8 mouse cellular contexts compared by ENCODE assay signal in the genomic region with DNA sequence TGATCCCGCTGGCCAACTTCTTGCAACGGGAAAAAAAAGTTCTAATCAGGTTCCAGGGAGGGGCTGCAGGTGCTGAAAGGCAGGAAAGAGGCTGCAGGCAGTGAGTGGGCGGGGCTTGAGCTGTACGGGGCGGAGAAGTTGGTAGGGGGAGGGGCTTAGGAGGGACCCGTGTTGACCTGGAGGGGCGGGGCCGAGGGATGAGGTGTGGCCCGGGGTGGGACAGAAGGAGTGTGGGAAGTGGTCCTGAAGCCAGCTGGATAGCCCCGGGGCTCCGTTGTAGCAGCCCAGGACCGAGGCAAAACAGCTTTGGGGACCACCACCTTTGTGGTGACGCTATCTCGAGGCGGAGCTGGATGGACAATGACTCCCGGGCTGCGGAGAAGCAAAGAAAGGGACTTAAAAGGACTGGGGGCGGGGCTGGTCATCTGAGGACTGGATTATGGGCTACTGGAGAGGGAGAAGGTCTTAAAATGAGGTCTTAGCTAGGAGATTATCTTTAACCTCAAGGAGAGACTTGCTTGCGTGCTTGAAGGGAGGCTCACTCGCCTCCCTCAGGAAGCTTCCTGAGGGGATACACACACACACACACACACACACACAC. TPM values are rescaled to one million over a fixed set of nuclear protein-coding genes. Genes with fewer than 3 reads are reported as not detected.
DNase-seq lines count a peak whose midpoint lies in the region; ATAC-seq lines count a peak whose summit lies in the region.

No protein-coding gene starts in this region.

- DNase-seq in B cell, adult 2 months = peak; percentile 54 to 56
- DNase-seq in ES-CJ7 (ENCODE audit: low read depth, low spot score) = peak; percentile 90
- no peak for DNase-seq in cerebellum, postnatal 36 days
- DNase-seq in layer of hippocampus, postnatal 25 days (ENCODE audit: extremely low spot score in 1 of 2, low spot score in 1 of 2) = no peak
- DNase-seq in right cerebral cortex, postnatal 4 days = no peak

- H3K9me3 ChIP-seq in forebrain, embryonic 16.5 days (ENCODE audit: control insufficient read depth, low read length) = no peaks in the 10 kb centered on the region
- H3K9me3 ChIP-seq in liver, embryonic 12.5 days (replicated peaks) = no peaks in the 10 kb centered on the region
- H3K9me3 ChIP-seq in neural tube, embryonic 13.5 days = no peaks in the 10 kb centered on the region

- peaks cover 9% of the 10 kb centered on the region for H3K27me3 ChIP-seq in forebrain, embryonic 16.5 days (replicated peaks; ENCODE audit: control insufficient read depth, insufficient read depth, low read length)
- peaks cover 75% of the 10 kb centered on the region for H3K27me3 ChIP-seq in liver, embryonic 12.5 days (replicated peaks)
- peaks cover 44% of the 10 kb centered on the region for H3K27me3 ChIP-seq in neural tube, embryonic 13.5 days

- H3K27ac ChIP-seq in forebrain, embryonic 16.5 days (ENCODE audit: low read length) = no peak overlapping the region
- no peak overlapping the region for H3K27ac ChIP-seq in liver, embryonic 12.5 days
- no peak overlapping the region for H3K27ac ChIP-seq in neural tube, embryonic 13.5 days (replicated peaks)

- peaks cover 4% of the 10 kb centered on the region; the same call in 1 of the 2 replicates for H3K4me1 ChIP-seq in forebrain, embryonic 16.5 days (replicated peaks; ENCODE audit: control insufficient read depth, insufficient read depth, low read length)
- H3K4me1 ChIP-seq in liver, embryonic 12.5 days = peaks cover 10% of the 10 kb centered on the region
- H3K4me1 ChIP-seq in neural tube, embryonic 13.5 days (replicated peaks) = peaks cover 12% of the 10 kb centered on the region; the same call in 1 of the 2 replicates

- peak overlapping the region; percentile 37 for H3K4me2 ChIP-seq in forebrain, embryonic 16.5 days (ENCODE audit: low read length)
- peak overlapping the region; percentile 65 for H3K4me2 ChIP-seq in liver, embryonic 12.5 days
- H3K4me2 ChIP-seq in neural tube, embryonic 13.5 days = peak overlapping the region; percentile 52

- WGBS in forebrain, embryonic 16.5 days = 1% methylated on average over 20 of the region's 20 CpGs
- WGBS in liver, embryonic 12.5 days (ENCODE audit: insufficient replicate concordance) = under 1% methylated on average over 20 of the region's 20 CpGs
- under 1% methylated on average over 18 of the region's 20 CpGs for WGBS in neural tube, embryonic 13.5 days

- H3K4me3 ChIP-seq in forebrain, embryonic 16.5 days (replicated peaks; ENCODE audit: low read length) = peak overlapping the region; percentile 12
- H3K4me3 ChIP-seq in liver, embryonic 12.5 days = peak overlapping the region; percentile 31
- peak overlapping the region; percentile 21 for H3K4me3 ChIP-seq in neural tube, embryonic 13.5 days

- no peak overlapping the region for H3K9ac ChIP-seq in forebrain, embryonic 16.5 days (replicated peaks; ENCODE audit: low read depth, low read length)
- no peak overlapping the region; the same call in 1 of the 2 replicates for H3K9ac ChIP-seq in liver, embryonic 12.5 days
- peak overlapping the region; percentile 42; the same call in 1 of the 2 replicates for H3K9ac ChIP-seq in neural tube, embryonic 13.5 days

- no peaks in the 10 kb centered on the region for H3K36me3 ChIP-seq in forebrain, embryonic 16.5 days (ENCODE audit: control insufficient read depth, insufficient read depth)
- H3K36me3 ChIP-seq in liver, embryonic 12.5 days = no peaks in the 10 kb centered on the region
- H3K36me3 ChIP-seq in neural tube, embryonic 13.5 days = no peaks in the 10 kb centered on the region

- no peak for ATAC-seq in forebrain, embryonic 16.5 days
- peak; percentile 63 for ATAC-seq in liver, embryonic 12.5 days
- no peak for ATAC-seq in neural tube, embryonic 13.5 days (ENCODE audit: low read depth)

RNA-seq across cellular contexts. Expression of a gene that starts 4.1 kb away (rescaled TPM):
- polyA plus RNA-seq in forebrain, embryonic 16.5 days (2015; fragmentation: Nextera tagmentation; extraction: Ambion mirVana) = not detected in 2 replicates
- not detected in 2 replicates for polyA plus RNA-seq in liver, embryonic 12.5 days (2016; fragmentation: Nextera tagmentation; extraction: Ambion mirVana)
- not detected in 2 replicates for polyA plus RNA-seq in neural tube, embryonic 13.5 days (2015; fragmentation: Nextera tagmentation; extraction: Ambion mirVana)
- not detected for total RNA-seq in layer of hippocampus, postnatal 25 days (2021)

RNA-seq across cellular contexts. Expression of a gene that starts 15.0 kb away (rescaled TPM):
- polyA plus RNA-seq in forebrain, embryonic 16.5 days (2015; fragmentation: Nextera tagmentation; extraction: Ambion mirVana) = 122 and 127 TPM in 2 replicates
- 44.2 and 44.3 TPM in 2 replicates for polyA plus RNA-seq in liver, embryonic 12.5 days (2016; fragmentation: Nextera tagmentation; extraction: Ambion mirVana)
- polyA plus RNA-seq in neural tube, embryonic 13.5 days (2015; fragmentation: Nextera tagmentation; extraction: Ambion mirVana) = 78.0 and 81.0 TPM in 2 replicates
- 10 to 100 TPM; 47.7 to 57.5 TPM for total RNA-seq in layer of hippocampus, postnatal 25 days (2021)

RNA-seq across cellular contexts. Expression of a gene that starts 23.3 kb away (rescaled TPM):
- 0.61 and 1.0 TPM in 2 replicates for polyA plus RNA-seq in forebrain, embryonic 16.5 days (2015; fragmentation: Nextera tagmentation; extraction: Ambion mirVana)
- polyA plus RNA-seq in liver, embryonic 12.5 days (2016; fragmentation: Nextera tagmentation; extraction: Ambion mirVana) = 0.87 and 0.96 TPM in 2 replicates
- polyA plus RNA-seq in neural tube, embryonic 13.5 days (2015; fragmentation: Nextera tagmentation; extraction: Ambion mirVana) = 0.89 and 1.1 TPM in 2 replicates
- 10 to 100 TPM; 10.4 to 12.4 TPM for total RNA-seq in layer of hippocampus, postnatal 25 days (2021)

RNA-seq across cellular contexts. Expression of a gene that starts 24.0 kb away (rescaled TPM):
- polyA plus RNA-seq in forebrain, embryonic 16.5 days (2015; fragmentation: Nextera tagmentation; extraction: Ambion mirVana) = not detected in 2 replicates
- polyA plus RNA-seq in liver, embryonic 12.5 days (2016; fragmentation: Nextera tagmentation; extraction: Ambion mirVana) = not detected in 2 replicates
- polyA plus RNA-seq in neural tube, embryonic 13.5 days (2015; fragmentation: Nextera tagmentation; extraction: Ambion mirVana) = not detected in 2 replicates
- total RNA-seq in layer of hippocampus, postnatal 25 days (2021) = not detected

RNA-seq across cellular contexts. Expression of a gene that starts 44.4 kb away (rescaled TPM):
- not detected in 2 replicates for polyA plus RNA-seq in forebrain, embryonic 16.5 days (2015; fragmentation: Nextera tagmentation; extraction: Ambion mirVana)
- not detected in 2 replicates for polyA plus RNA-seq in liver, embryonic 12.5 days (2016; fragmentation: Nextera tagmentation; extraction: Ambion mirVana)
- 0.24 TPM in 1 of 2 replicates, not detected in the other for polyA plus RNA-seq in neural tube, embryonic 13.5 days (2015; fragmentation: Nextera tagmentation; extraction: Ambion mirVana)
- total RNA-seq in layer of hippocampus, postnatal 25 days (2021) = under 1 TPM in 1 of 2 experiments, not detected in 1; 0.20 TPM

Comparison
In these comparisons a context has a peak if more than half of its experiments do, and no peak if none do; other contexts are left out.
1. DNase-seq: peak in B cell, adult 2 months (2 of 2) and ES-CJ7 (single experiment); none in cerebellum, postnatal 36 days (0 of 2), layer of hippocampus, postnatal 25 days (0 of 2) and right cerebral cortex, postnatal 4 days (single experiment).
2. Peak in every context shown above with its lines, with median percentiles within 50 percentile points of each other: H3K4me2 ChIP-seq and H3K4me3 ChIP-seq.